Mouse (Mus musculus): Measurements from ENCODE around the gene Cct2. TPM values are rescaled to one million over a fixed set of nuclear protein-coding genes. Genes with fewer than 3 reads are reported as not detected.

Cct2 gene
- 82.4 and 92.3 TPM in 2 replicates for total RNA-seq (2023)

DNA sequence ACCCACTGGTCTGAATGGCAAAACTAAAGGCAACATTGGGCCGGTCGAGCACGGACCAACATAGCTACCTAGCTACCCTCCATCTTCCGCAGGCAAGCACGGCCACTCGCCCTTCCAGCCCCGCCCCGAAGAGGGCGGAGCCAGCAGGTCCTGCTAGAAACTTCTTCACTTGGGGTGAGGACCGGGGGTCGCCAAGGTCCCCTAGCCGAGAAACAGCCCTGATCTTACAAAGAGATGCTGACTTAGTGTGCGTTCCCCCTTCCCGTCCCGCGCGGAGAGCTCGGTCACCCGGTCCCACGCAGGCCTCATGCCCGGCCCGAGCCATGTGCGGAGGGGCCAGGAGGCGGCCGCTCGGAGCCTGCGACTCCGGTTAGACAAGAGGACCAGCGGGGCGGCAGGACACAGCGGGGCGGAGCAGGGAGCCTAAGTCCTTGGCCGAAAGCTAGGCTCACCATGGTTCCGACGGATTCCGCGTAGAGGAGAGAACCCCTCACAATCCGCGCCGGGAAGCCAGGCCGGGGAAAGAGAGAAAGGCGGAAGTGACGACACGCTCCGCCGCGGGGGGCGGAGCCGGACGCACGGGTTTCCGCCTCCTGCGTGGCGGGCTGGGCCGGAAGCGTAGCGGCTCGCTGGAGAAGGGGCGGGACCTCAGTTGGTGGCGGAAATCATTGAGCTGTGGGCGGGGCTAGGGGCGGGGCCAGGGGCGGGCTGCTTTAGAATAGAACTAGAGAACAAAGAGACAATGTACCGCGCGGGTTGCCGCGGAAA lies at the start of gene Cct2:
TSS of gene Cct2 (minus strand) at position 561 of the 768 bp plus-strand sequence.

GRCm38 (mm10) chr10:117045175-117046056 lies 18.2 kb downstream of the Cct2 start, which contains the start of gene Lrrc10:
Gene Lrrc10 (plus strand): TSS chr10:117045341.

Other genes with a start within 250 kb of the Cct2 start
- not detected in 2 replicates for gene Myrfl, start 166.9 kb downstream of the Cct2 start, total RNA-seq (2023)
- gene Rab3ip, start 113.0 kb downstream of the Cct2 start, total RNA-seq (2023): 8.6 and 13.4 TPM in 2 replicates
- gene Gm10271, start 91.2 kb downstream of the Cct2 start, total RNA-seq (2023): not detected in 2 replicates
- gene Best3, start 77.5 kb downstream of the Cct2 start, total RNA-seq (2023): not detected in 2 replicates
- gene Lrrc10, start 18.5 kb downstream of the Cct2 start, total RNA-seq (2023): not detected in 2 replicates
- gene Frs2, start 84.7 kb upstream of the Cct2 start, total RNA-seq (2023): 13.2 and 14.0 TPM in 2 replicates
- 43.2 and 45.3 TPM in 2 replicates for gene Yeats4, start 160.7 kb upstream of the Cct2 start, total RNA-seq (2023)
- gene 9530003J23Rik, start 174.9 kb upstream of the Cct2 start, total RNA-seq (2023): 0.47 TPM in 1 of 2 replicates, not detected in the other
- gene Lyz2, start 218.5 kb upstream of the Cct2 start, total RNA-seq (2023): 11,844 and 13,328 TPM in 2 replicates
- 1,710 and 1,785 TPM in 2 replicates for gene Lyz1, start 229.1 kb upstream of the Cct2 start, total RNA-seq (2023)